In the genomic region with DNA sequence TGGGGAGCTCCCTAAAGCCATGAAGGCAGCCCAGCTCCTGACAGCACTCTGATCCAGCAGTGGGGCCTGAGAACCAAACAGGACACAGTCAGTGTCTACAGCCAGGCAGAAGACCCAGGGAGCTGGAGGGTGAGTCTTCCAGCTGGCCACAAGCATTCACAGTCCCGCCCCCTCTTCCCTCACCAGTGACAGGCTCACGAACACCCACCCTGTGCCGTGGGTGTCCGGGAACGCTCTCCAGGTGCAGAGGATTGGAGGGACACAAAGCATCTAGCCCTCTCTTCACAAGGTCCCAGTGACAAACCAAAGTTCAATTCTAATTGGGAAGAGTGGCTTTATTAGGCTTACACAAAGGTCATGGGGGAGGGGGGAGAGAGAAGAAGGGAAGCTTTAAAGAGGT, we compare ENCODE assay signal across 21 mouse cellular contexts. TPM values are rescaled to one million over a fixed set of nuclear protein-coding genes. Genes with fewer than 3 reads are reported as not detected.
DNase-seq lines count a peak whose midpoint lies in the region; ATAC-seq and TF ChIP-seq lines count a peak whose summit lies in the region.
"Had no signal": no experiment of that assay in that cellular context is flagged by ENCODE, and none has a peak within 500 bp of the region (broad histone marks: within the 10 kb centered on the region; RNA-seq: fewer than 3 reads in every experiment).

No protein-coding gene starts in this region.

- DNase-seq in heart, embryonic 10.5 days (ENCODE audit: low spot score): peak; percentile 66
- no peak for DNase-seq in heart, adult 11 months
- no peak for DNase-seq in liver, embryonic 13.5 days
- DNase-seq in liver, embryonic 11.5 days (ENCODE audit: low spot score): no peak
- peak; percentile 47 for DNase-seq in right cerebral cortex, adult 18-20 months
- no peak for DNase-seq in right cerebral cortex, postnatal 25 days
- DNase-seq in gastrocnemius, adult 2 months: no peak
- DNase-seq: adrenal gland, adult 2 months; adrenal gland, postnatal 10 days; adrenal gland, postnatal 25 days; cerebellum, adult 11-12 months; cerebellum, adult 2 months; cerebellum, adult 9-10 months; cerebellum, postnatal 10 days; cerebellum, postnatal 25 days had no signal

- H3K36me3 ChIP-seq in heart, embryonic 10.5 days: no peaks in the 10 kb centered on the region
- no peaks in the 10 kb centered on the region for H3K36me3 ChIP-seq in liver, embryonic 13.5 days
- H3K36me3 ChIP-seq in liver, embryonic 11.5 days (ENCODE audit: control insufficient read depth, insufficient read depth, low read length): no peaks in the 10 kb centered on the region
- no peaks in the 10 kb centered on the region for H3K36me3 ChIP-seq in liver, embryonic 16.5 days (ENCODE audit: control insufficient read depth, insufficient read depth)
- H3K36me3 ChIP-seq: embryonic facial prominence, embryonic 10.5 days; embryonic facial prominence, embryonic 12.5 days; forebrain, embryonic 15.5 days had no signal

- H3K4me2 ChIP-seq in liver, embryonic 13.5 days: peak overlapping the region; percentile 69; the same call in 1 of the 2 replicates
- no peak overlapping the region for H3K4me2 ChIP-seq in liver, embryonic 11.5 days
- no peak overlapping the region for H3K4me2 ChIP-seq in liver, embryonic 16.5 days (ENCODE audit: low read depth, low read length)
- H3K4me2 ChIP-seq: embryonic facial prominence, embryonic 12.5 days; forebrain, embryonic 13.5 days; forebrain, embryonic 15.5 days had no signal

- no peaks in the 10 kb centered on the region for H3K27me3 ChIP-seq in heart, embryonic 10.5 days (ENCODE audit: insufficient read depth, poor library complexity, severe bottlenecking)
- H3K27me3 ChIP-seq in liver, embryonic 13.5 days: peaks cover 28% of the 10 kb centered on the region
- H3K27me3 ChIP-seq in liver, embryonic 11.5 days (replicated peaks; ENCODE audit: control insufficient read depth, insufficient read depth, low read length): no peaks in the 10 kb centered on the region
- no peaks in the 10 kb centered on the region; the same call in 1 of the 2 replicates for H3K27me3 ChIP-seq in liver, embryonic 16.5 days (ENCODE audit: control insufficient read depth, insufficient read depth, low read depth, low read length)
- H3K27me3 ChIP-seq: embryonic facial prominence, embryonic 12.5 days; forebrain, embryonic 13.5 days; forebrain, embryonic 15.5 days had no signal

- intact Hi-C loops in gastrocnemius, adult 2 months (cut with DNase I): no loop called here

- H3K27ac ChIP-seq in heart, embryonic 10.5 days: no peak overlapping the region
- peak overlapping the region; percentile 99 for H3K27ac ChIP-seq in liver, embryonic 13.5 days
- no peak overlapping the region for H3K27ac ChIP-seq in liver, embryonic 11.5 days (ENCODE audit: low read depth, low read length)
- peak overlapping the region; percentile 97; the same call in 1 of the 2 replicates for H3K27ac ChIP-seq in liver, embryonic 16.5 days (ENCODE audit: low read length)
- no peak overlapping the region for H3K27ac ChIP-seq in gastrocnemius, adult 2 months
- H3K27ac ChIP-seq: embryonic facial prominence, embryonic 10.5 days; embryonic facial prominence, embryonic 12.5 days; forebrain, embryonic 13.5 days; forebrain, embryonic 15.5 days had no signal

- no peak for ATAC-seq in liver, embryonic 13.5 days (ENCODE audit: low read depth)
- ATAC-seq in liver, embryonic 11.5 days (replicated peaks; ENCODE audit: low FRiP score): no peak
- no peak for ATAC-seq in liver, embryonic 16.5 days (ENCODE audit: low read depth)
- ATAC-seq: forebrain, embryonic 13.5 days; forebrain, embryonic 15.5 days had no signal

- H3K4me1 ChIP-seq in heart, embryonic 10.5 days: peaks cover 5% of the 10 kb centered on the region; the same call in 1 of the 2 replicates
- H3K4me1 ChIP-seq in liver, embryonic 13.5 days (replicated peaks): peaks cover 58% of the 10 kb centered on the region
- H3K4me1 ChIP-seq in liver, embryonic 11.5 days (replicated peaks; ENCODE audit: control insufficient read depth, insufficient read depth, low read length): peaks cover 24% of the 10 kb centered on the region
- H3K4me1 ChIP-seq in liver, embryonic 16.5 days (ENCODE audit: control insufficient read depth, low read depth, low read length): peaks cover 47% of the 10 kb centered on the region
- H3K4me1 ChIP-seq: embryonic facial prominence, embryonic 10.5 days; embryonic facial prominence, embryonic 12.5 days; forebrain, embryonic 13.5 days; forebrain, embryonic 15.5 days had no signal

- no peak for TF ChIP-seq CTCF in gastrocnemius, adult 2 months (IDR thresholded peaks at IDR 0.05)

- H3K4me3 ChIP-seq in heart, embryonic 10.5 days: no peak overlapping the region
- no peak overlapping the region for H3K4me3 ChIP-seq in liver, embryonic 13.5 days (replicated peaks)
- no peak overlapping the region for H3K4me3 ChIP-seq in liver, embryonic 11.5 days (ENCODE audit: low read depth, low read length)
- no peak overlapping the region for H3K4me3 ChIP-seq in liver, embryonic 16.5 days (ENCODE audit: low read depth, low read length)
- no peak overlapping the region for H3K4me3 ChIP-seq in gastrocnemius, adult 2 months
- H3K4me3 ChIP-seq: embryonic facial prominence, embryonic 10.5 days; embryonic facial prominence, embryonic 12.5 days; forebrain, embryonic 13.5 days; forebrain, embryonic 15.5 days had no signal

- H3K9me3 ChIP-seq in heart, embryonic 10.5 days: 0 out of 2 replicates have a peak, but pooled peaks cover 4% of the 10 kb centered on the region
- H3K9me3 ChIP-seq in liver, embryonic 13.5 days (replicated peaks): peaks cover 6% of the 10 kb centered on the region; the same call in 1 of the 2 replicates
- no peaks in the 10 kb centered on the region for H3K9me3 ChIP-seq in liver, embryonic 11.5 days (ENCODE audit: control insufficient read depth, low read length)
- no peaks in the 10 kb centered on the region; the same call in 1 of the 2 replicates for H3K9me3 ChIP-seq in liver, embryonic 16.5 days (replicated peaks; ENCODE audit: control insufficient read depth, low read length)

- H3K9ac ChIP-seq in liver, embryonic 13.5 days: peak overlapping the region; percentile 73; the same call in 1 of the 2 replicates
- H3K9ac ChIP-seq in liver, embryonic 11.5 days (ENCODE audit: low read depth, low read length): no peak overlapping the region
- no peak overlapping the region for H3K9ac ChIP-seq in liver, embryonic 16.5 days (ENCODE audit: low read depth, low read length)
- H3K9ac ChIP-seq: embryonic facial prominence, embryonic 12.5 days; forebrain, embryonic 13.5 days; forebrain, embryonic 15.5 days had no signal

- WGBS in heart, embryonic 10.5 days: 52% methylated on average over 5 of the region's 5 CpGs
- WGBS in liver, embryonic 13.5 days (ENCODE audit: insufficient replicate concordance): 66% methylated on average over 5 of the region's 5 CpGs
- 68% methylated on average over 5 of the region's 5 CpGs for WGBS in liver, embryonic 11.5 days
- WGBS in liver, embryonic 16.5 days (ENCODE audit: insufficient replicate concordance): 84% methylated on average over 5 of the region's 5 CpGs

RNA-seq across cellular contexts. Expression of a gene that starts 18.0 kb away (rescaled TPM):
- polyA plus RNA-seq in heart, embryonic 10.5 days (2016; fragmentation: Nextera tagmentation; extraction: Ambion mirVana): 506 and 616 TPM in 2 replicates
- polyA plus RNA-seq in liver, embryonic 13.5 days (2015; fragmentation: Nextera tagmentation; extraction: Ambion mirVana): 677 and 738 TPM in 2 replicates
- polyA plus RNA-seq in liver, embryonic 11.5 days (2014; fragmentation: Nextera tagmentation; extraction: Ambion mirVana): 623 and 628 TPM in 2 replicates
- 522 and 558 TPM in 2 replicates for polyA plus RNA-seq in liver, embryonic 16.5 days (2015; fragmentation: Nextera tagmentation; extraction: Ambion mirVana)
- total RNA-seq in gastrocnemius, adult 2 months (2021): 100 to 1,000 TPM; 160 to 166 TPM

RNA-seq across cellular contexts. Expression of a gene that starts 34.2 kb away (rescaled TPM):
- 4.6 and 15.2 TPM in 2 replicates for polyA plus RNA-seq in heart, embryonic 10.5 days (2016; fragmentation: Nextera tagmentation; extraction: Ambion mirVana)
- polyA plus RNA-seq in liver, embryonic 13.5 days (2015; fragmentation: Nextera tagmentation; extraction: Ambion mirVana): 0.76 and 1.0 TPM in 2 replicates
- 4.9 and 5.6 TPM in 2 replicates for polyA plus RNA-seq in liver, embryonic 11.5 days (2014; fragmentation: Nextera tagmentation; extraction: Ambion mirVana)
- 0.46 and 0.52 TPM in 2 replicates for polyA plus RNA-seq in liver, embryonic 16.5 days (2015; fragmentation: Nextera tagmentation; extraction: Ambion mirVana)
- under 1 TPM; 0.20 to 0.33 TPM for total RNA-seq in gastrocnemius, adult 2 months (2021)
- total RNA-seq: adrenal gland, postnatal 25 days; MEL had no signal

RNA-seq across cellular contexts. Expression of a gene that starts 54.5 kb away (rescaled TPM):
- polyA plus RNA-seq in heart, embryonic 10.5 days (2016; fragmentation: Nextera tagmentation; extraction: Ambion mirVana): 38.1 and 47.9 TPM in 2 replicates
- 13.9 and 14.6 TPM in 2 replicates for polyA plus RNA-seq in liver, embryonic 13.5 days (2015; fragmentation: Nextera tagmentation; extraction: Ambion mirVana)
- 36.9 and 38.6 TPM in 2 replicates for polyA plus RNA-seq in liver, embryonic 11.5 days (2014; fragmentation: Nextera tagmentation; extraction: Ambion mirVana)
- 7.0 and 9.2 TPM in 2 replicates for polyA plus RNA-seq in liver, embryonic 16.5 days (2015; fragmentation: Nextera tagmentation; extraction: Ambion mirVana)
- 10 to 100 TPM; 48.2 to 60.7 TPM for total RNA-seq in gastrocnemius, adult 2 months (2021)

Comparison
In these comparisons a context has a peak if more than half of its experiments do, and no peak if none do; other contexts are left out.
1. DNase-seq: peak in heart, embryonic 10.5 days (single experiment) and right cerebral cortex, adult 18-20 months (single experiment); none in heart, adult 11 months (single experiment), liver, embryonic 13.5 days (single experiment), liver, embryonic 11.5 days (single experiment), right cerebral cortex, postnatal 25 days (single experiment) and gastrocnemius, adult 2 months (single experiment).
2. H3K27ac ChIP-seq: peak in liver, embryonic 13.5 days (single experiment) and liver, embryonic 16.5 days (single experiment); none in heart, embryonic 10.5 days (single experiment), liver, embryonic 11.5 days (single experiment) and gastrocnemius, adult 2 months (single experiment).